Mouse (Mus musculus) heart, adult 11 months (tissue): ENCODE measurements around the gene Taar7a.
A peak's percentile ranks its signal among the peaks of the same experiment; 100 is the strongest.

Experiments used
- DNase-seq: peaks from one replicate; pipeline ENCODE4 v3.0.0; 2022

The Taar7a gene

DNA sequence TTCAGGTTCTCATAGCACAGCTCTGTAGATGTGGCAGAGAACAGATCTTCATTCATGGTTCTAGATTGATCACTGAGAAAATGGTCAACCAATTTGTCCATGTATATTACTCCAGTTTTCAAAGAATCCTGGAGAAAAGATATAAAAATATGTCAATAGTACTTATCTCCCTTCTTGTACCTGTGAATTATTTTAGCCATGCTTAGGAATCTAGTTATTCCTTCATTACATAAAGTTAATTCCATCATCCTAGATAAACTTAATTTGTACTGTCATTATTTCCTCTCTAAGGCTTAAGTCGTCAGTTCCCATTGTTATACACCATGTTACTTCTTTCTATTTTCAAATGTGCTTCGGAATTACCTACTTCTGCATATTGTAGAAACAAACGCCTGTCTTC, at the start of gene Taar7a:
Gene Taar7a (minus strand): TSS at position 101 of the 400 bp plus-strand sequence.
- no peak for DNase-seq

DNA sequence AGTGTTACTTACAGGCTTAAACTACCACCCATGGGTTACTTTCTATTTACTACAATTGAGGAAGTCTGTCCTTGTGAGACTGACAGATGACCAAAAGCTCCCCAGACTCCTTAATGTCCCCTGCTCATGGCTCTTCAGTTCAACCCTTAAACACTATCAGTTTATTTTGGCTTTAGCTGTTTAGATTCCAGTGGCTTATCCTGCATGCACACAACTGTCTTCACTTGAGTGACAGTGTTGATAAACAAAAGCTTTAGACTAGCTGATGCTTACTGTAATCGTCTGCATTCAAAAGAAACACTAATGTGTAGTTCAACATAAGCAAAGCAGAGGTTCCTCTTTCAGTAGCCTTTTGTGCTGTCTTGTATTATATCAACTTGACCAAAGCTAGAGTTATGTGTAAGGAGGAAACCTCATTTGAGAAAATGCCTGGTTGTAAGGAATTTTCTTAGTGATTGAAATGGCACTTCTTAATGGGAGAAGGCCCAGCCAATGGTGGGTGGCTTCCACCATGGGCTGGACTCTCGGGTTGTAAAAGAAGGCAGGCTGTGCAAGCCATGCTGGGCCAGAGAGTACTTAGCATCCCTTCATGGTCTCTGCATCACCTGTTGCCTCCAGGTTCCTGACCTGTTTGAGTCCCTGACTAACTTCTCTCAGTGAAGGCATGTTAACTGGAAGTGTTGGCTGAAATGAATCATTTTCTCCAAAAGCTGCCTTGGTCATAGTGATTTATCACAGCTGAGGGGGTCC, 47.0 kb upstream of the Taar7a start:
- DNase-seq, result no peak

DNA sequence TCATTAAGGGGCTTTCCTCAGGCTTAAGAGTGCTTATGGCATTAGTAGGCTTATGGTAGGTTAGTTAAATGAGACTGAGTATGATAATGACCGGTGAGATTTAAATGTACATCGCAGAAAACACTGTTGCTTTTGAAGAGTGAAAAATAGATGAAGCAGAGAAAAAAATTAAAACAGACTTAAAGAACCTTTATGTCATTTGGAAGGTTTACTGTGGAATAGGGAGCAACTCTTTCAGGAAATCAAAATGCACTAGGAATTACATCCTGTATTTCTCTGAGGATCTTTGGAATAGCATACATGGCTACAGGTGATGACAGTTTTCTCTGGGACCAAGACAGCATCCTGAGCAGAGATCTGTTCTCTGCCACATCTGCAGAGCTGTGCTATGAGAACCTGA, 44.0 kb upstream of the Taar7a start, which contains the start of gene Taar7e:
Gene Taar7e (plus strand): TSS at position 301 of the 400 bp plus-strand sequence.
- no peak for DNase-seq

DNA sequence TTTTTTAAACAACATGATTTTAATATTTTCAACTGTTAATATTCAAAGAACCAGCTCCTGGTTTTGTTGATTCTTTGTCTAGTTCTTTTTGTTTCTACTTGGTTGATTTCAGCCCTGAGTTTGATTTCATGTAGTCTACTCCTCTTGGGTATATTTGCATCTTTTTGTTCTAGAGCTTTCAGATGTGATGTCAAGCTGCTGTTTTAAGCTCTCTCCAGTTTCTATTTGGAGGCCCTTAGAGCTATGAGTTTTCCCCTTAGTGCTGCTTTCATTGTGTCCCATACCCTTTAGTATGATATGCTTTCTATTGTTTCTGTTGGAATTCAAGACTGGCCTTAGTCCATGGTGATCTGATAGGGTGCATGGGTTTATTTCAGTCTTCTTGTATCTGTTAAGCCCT, 38.1 kb upstream of the Taar7a start:
- no peak for DNase-seq

DNA sequence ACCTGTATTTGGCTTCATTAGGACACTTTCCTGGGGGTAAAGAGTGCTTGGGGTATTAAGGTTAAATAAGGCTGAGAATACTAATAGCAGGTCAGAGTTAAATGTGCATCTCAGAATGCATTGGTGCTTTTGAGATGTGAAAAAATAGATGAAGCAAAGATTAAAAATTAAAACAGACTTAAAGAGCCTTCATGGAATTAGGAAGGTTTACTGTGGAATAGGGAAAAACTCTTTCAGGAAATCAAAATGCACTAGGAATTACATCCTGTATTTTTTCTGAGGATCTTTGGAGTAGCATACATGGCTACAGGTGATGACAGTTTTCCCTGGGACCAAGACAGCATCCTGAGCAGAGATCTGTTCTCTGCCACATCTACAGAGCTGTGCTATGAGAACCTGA, 33.6 kb upstream of the Taar7a start, which contains the start of gene Taar7d:
Gene Taar7d (plus strand): TSS at position 301 of the 400 bp plus-strand sequence.
- no peak for DNase-seq

DNA sequence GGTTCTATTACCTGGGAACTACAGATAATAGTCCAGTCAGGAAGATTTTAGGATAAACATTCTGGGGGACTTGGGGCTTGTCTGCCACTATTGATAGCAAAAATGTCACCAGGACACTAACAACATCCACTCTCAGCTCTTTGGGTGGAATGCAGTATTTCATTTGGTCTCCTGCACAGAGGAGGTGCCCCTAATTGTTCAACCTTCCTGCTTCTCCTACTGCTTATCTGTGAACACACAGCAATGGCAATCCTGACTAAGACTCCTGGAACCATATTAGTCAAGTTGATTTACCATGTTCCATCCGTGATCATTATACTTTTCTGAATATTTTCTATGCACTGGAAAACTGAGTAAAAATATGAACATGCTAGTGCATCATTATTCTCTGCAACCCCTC, 14.9 kb upstream of the Taar7a start:
- DNase-seq, result no peak

DNA sequence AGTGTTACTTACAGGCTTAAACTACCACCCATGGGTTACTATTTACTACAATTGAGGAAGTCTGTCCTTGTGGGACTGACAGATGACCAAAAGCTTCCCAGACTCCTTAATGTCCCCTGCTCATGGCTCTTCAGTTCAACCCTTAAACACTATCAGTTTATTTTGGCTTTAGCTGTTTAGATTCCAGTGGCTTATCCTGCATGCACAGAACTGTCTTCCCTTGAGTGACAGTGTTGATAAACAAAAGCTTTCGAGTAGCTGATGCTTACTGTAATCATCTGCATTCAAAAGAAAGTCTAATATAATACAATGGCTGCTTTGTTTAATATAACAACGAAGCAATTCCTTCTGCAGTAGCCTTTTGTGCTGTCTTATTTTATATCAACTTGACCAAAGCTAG, 13.8 kb upstream of the Taar7a start:
- no peak for DNase-seq

DNA sequence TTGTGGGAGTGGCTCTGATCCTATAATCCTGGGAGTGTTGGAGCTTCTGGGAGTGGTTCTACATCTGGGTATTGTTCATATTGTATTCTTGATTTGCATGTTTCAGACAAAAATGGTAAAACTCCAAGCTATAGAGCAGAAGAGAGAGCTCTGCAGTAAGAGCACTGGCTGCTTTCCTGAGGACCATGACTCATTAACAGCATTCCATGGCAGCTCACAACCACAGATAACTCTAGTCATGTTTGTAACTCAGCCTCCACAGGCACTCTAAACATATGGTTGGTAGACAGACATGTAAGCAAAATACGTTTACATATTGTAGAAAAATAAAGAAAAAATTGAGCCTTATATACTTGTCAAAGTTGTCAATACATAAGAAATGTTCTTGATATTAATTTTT, 13.2 kb upstream of the Taar7a start:
- DNase-seq, result no peak

DNA sequence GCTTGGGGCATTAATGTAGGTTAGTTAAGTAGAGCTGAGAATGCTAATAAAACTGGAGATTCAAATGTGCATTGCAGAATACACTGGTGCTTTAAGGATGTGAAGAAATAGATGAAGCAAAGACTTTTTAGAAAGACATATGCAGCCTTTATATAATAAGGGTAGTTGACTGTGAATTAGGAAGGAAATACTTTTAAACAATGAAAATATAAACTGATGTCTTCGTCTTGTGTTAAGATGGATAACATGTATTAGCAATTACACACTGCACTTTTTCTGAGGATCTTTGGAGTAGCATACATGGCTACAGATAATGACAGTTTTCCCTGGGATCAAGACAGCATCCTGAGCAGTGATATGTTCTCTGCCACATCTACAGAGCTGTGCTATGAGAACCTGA, 6.4 kb upstream of the Taar7a start, which contains the start of gene Taar7b:
Gene Taar7b (plus strand): TSS at position 301 of the 400 bp plus-strand sequence.
- DNase-seq, result no peak

DNA sequence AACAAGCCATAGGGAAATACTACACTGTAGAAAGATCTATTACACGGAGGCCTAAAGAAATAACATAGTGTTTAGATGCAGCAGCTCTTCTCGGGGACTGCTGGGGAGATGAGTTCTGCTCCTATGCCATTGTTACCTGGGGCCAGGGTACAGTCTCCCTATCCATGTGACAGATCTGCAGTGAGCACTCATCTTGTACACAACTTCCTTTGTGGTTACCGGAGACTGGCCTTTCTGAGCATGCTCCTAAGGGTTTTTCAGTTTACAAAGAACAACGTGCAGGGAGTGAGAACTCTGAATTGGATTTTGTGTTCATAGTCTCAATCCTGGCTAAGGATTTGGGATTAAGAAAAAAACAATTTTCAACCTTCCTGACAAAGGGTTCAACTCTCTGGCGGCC, 6.9 kb downstream of the Taar7a start:
- no peak for DNase-seq

DNA sequence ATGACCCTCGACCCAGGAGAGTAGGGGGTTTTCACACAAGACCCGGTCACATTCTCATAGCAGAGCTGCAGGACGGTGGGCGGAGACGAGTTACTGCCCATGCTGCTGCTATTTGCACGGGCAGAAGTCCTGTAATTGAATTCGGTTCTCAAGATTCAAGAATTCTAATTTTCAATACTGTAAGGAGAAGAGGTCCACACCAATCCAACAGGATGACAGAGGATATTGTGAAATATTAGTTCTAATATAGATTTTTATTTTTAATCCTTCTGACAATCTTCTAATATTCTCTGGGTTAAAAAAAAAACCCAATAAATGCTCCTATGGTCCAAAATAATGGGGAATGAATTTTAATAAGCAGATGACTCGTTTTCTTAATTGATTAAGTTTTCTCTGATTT, 7.7 kb downstream of the Taar7a start, which contains the start of gene Taar6:
Gene Taar6 (minus strand): TSS at position 101 of the 400 bp plus-strand sequence.
- DNase-seq, result no peak

DNA sequence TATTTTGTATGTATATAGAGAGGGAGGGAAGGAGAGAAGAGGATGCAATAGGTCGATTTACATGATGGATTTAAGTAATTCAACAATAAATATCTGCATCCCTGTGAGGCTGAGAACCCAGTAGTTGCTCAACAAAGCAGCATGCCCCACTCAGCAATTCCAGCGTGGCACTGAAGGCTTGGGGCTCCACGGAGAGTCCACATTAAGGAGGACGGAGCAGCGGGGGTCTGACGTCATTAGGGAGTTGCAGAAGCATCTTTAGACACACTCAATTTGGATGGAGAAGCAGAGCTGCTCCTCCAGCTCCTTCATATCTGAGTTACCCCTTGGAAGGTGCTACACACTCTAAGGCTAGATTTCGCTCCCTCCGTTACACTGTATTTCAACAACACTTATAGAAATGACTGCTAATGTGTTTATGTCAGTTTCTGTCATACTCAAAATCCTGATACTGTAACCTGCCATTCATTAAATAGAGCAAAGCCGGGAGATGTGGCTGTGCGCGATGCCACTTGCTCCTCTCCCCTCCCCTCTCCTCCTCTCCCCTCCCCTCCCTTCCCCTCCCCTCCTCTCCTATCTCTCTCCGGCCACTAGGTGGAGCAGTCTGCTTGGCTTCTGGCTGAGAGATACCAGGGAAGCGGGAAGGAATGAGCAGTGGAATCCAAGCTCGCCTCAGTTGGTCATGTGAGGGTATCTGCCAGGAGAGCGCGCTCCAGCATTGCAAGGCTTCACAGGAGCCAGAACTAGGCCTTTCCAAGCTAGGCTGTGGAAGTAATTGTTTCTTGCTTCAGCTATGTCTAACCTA, 14.2 kb downstream of the Taar7a start:
- peak; percentile 95 for DNase-seq

DNA sequence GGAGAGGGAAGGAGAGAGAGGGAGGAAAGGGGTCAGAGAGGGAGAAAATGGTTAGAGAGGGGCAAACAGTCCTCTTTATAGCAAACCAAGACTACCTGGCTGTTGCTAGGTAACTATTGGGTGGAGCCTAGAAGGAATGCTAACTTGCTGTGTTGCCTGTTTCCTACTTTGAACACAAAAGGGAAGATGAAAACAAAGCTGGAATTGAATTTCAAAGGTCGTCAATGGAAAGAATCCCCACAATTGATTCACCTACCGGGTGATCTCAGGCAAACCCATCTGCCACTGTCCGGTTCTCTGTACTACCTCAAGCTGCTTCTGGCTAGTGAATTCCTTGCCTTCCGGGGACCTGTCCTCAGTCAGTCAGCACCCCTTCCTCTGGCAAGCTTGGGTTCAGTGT, 15.3 kb downstream of the Taar7a start:
- DNase-seq, result no peak

DNA sequence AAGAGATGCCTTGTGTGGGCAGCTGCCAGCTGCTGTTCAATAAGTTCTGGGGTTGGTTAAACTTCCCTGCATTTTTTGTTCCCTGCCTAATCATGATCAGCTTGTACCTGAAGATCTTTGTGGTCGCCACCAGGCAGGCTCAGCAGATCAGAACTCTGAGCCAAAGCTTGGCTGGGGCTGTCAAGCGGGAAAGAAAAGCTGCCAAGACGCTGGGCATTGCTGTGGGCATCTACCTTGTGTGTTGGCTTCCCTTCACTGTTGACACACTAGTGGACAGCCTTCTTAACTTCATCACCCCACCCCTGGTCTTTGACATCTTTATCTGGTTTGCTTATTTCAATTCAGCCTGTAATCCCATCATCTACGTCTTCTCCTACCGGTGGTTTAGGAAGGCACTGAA, 22.0 kb downstream of the Taar7a start:
- peak; percentile 36 for DNase-seq

DNA sequence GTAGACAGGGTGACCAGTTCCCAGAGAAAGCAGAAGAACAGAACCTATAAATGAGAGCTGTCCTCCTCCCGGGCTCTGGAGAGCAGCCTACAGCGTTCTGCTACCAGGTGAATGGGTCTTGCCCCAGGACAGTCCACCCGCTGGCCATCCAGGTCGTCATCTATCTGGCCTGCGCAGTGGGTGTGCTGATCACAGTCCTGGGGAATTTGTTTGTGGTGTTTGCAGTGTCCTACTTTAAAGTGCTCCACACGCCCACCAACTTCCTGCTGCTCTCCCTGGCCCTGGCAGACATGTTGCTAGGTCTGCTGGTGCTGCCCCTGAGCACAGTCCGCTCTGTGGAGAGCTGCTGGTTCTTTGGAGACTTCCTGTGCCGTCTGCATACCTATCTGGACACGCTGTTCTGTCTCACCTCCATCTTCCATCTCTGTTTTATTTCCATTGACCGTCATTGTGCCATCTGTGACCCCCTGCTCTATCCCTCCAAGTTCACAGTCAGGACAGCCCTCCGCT, 22.6 kb downstream of the Taar7a start, which contains the start of gene Taar5:
Gene Taar5 (plus strand): TSS at position 51 of the 510 bp plus-strand sequence.
- peak; percentile 72 for DNase-seq

DNA sequence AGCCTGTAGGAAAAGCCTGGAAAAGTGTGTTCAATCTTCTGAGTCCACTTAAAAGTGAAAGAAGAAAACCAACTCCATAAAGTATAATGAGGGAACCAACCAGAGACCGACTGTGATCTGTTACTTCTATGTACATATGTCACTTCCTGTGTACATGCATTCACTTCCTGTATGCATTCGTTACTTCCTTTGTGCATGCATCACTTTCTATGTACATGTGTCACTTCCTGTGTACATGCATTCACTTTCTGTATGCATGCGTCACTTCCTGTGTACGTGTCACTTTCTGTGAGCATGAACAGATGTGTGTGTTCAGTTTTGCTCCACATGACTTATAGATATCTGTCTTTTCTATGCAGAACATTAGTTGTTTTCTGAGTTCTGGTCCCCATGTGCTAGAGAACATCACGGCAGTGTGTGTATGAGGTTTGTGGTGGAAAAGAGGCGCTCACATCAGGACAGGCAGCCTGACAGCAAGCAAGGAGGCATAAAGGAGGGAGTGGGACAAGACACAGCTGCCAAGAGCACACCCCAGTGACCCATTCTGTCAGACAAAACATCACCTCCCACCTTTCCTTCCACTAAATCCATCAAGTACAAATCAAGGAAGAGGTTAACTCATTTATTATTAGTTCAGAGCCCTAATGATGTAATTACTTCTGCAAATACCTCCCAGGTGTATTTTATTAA, 28.2 kb downstream of the Taar7a start:
- DNase-seq, result peak; percentile 28

DNA sequence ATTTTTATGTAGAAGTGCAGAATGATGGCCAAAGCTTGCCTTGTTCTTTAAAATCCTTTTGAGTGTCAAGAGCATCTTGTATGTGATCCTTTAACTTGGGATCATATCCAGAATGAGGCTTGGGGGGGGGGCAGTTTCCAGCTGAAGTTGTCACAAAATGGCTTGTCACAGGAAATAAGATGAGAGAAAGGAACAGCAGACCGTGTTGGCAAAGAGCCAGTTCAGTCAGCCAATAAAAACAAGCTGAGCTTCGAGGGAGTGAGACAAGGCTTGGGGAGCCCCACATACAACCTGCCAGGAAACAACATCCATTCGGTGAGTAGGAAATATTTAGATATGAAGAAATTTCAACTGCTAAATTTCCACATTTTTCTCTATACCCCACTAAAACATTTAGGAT, 29.8 kb downstream of the Taar7a start:
- DNase-seq, result peak; percentile 51

DNA sequence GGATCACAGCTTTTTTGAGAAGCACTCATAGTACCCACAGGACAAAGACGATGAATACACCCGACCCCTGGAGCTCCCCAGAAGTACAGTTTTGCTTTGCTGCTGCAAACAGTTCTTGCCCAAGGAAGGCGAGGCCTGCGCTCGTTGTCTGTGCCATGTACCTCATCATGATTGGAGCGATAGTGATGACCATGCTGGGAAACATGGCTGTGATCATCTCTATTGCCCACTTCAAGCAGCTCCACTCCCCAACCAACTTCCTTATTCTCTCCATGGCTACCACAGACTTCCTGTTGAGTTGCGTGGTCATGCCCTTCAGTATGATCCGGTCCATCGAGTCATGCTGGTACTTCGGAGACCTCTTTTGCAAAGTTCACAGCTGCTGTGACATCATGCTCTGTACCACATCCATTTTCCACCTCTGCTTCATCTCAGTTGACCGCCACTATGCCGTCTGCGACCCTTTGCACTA, 32.8 kb downstream of the Taar7a start, which contains the start of gene Taar4:
Gene Taar4 (plus strand): TSS at position 51 of the 472 bp plus-strand sequence.
- peak; percentile 68 for DNase-seq

DNA sequence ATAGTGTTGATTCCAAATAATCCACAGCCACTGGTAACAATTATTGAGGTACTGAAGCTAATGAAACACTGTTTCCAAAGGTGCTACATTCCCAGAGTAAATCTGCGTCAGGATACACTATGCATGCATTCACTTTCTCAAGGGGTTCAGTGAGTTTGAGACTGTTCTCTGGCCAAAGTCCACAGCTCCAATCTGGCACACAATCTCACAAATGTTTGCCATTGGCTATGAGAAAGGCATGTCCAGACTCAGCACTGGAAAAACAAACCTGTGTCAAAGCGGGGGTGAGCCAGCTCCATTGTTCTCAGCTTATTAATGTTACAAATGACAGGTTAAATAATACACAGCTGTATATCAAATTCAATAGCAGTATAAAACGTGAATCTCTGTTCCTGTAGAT, 34.2 kb downstream of the Taar7a start:
- DNase-seq, result peak; percentile 64

DNA sequence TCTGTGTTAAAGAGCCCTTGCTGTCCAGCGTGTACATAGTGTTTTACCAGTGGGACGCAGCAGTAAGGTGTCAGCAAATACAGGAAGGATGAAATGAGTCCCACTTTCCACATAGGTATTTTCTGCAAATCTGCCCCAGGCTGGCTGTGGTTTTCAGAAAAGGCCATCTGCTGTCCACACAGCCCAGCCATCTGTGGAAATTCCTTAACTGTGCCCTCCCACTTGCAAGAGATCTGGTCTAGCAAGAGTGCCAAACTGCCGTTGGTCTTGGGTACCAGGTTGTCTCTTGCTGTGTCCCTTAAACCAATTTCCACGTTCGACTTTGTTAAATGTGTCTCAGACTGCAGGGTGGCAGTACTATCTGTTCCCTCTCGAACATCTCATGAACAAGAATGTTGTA, 41.6 kb downstream of the Taar7a start:
- DNase-seq, result peak; percentile 30

DNA sequence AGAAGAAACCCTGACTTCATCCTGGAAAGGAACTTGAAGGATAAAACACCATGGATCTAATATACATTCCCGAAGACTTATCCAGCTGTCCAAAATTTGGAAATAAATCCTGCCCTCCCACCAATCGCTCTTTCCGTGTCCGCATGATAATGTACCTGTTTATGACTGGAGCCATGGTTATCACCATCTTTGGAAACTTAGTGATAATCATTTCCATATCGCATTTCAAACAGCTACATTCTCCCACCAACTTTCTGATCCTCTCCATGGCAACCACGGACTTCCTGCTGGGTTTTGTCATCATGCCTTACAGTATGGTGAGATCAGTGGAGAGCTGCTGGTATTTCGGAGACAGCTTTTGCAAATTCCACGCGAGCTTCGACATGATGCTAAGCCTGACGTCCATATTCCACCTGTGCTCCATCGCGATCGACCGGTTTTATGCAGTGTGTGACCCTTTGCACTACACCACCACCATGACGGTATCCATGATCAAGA, 43.7 kb downstream of the Taar7a start, which contains the start of gene Taar3:
Gene Taar3 (plus strand): TSS at position 51 of the 498 bp plus-strand sequence.
- DNase-seq, result peak; percentile 57

DNA sequence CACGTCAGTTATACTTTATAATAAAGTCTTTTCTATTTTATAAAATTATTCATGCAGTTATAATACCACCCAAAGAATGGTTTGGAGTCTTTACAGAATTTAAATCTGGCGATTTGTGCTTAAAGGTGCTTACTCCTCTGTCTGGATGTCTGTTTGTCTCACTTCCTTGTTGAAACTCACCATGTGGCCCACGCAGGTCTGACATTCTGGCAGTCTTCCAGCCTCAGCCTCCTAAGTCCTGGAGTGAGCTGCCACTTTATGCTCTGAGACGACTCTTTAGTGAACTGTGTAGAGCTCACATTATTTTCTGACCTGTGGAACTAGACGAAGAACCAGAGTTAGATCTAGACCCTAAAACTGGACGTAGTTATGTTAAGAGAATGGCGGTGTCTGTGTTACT, 45.3 kb downstream of the Taar7a start:
- DNase-seq, result peak; percentile 43
